Mouse (Mus musculus) midbrain, embryonic 14.5 days (tissue): ENCODE data around the gene Gh. TPM values are rescaled to one million over a fixed set of nuclear protein-coding genes. Genes with fewer than 3 reads are reported as not detected.
A peak's percentile ranks its signal among the peaks of the same experiment; 100 is the strongest.

ENCODE experiments used
- ATAC-seq: fragments of 200-750 bp; cut with Nextera tagmentation; 2 replicates; pipeline ENCODE4 v1.8.0; 2017; ENCODE audit warnings: moderate number of reproducible peaks, moderate library complexity; ENCODE audit not compliant: low FRiP score, low TSS enrichment
- DNase-seq: peaks from one replicate; pipeline ENCODE4 v3.0.0-alpha.2; 2015
- H3K27ac ChIP-seq: fragments of 300-500 bp; sonication (generic); replicated peaks from 2 replicates; pipeline ENCODE4 v1.5.1; 2014; ENCODE audit warnings: mild to moderate bottlenecking, low read depth, low read length, moderate library complexity
- H3K27me3 ChIP-seq: fragments of 300-500 bp; sonication (generic); 2 replicates; pipeline ENCODE4 v1.6.1; 2014; ENCODE audit warnings: low read length, control low read depth, mixed read lengths; ENCODE audit not compliant: control insufficient read depth, insufficient read depth
- H3K36me3 ChIP-seq: fragments of 300-500 bp; sonication (generic); 2 replicates; pipeline ENCODE4 v1.6.1; 2014; ENCODE audit warnings: low read length, control low read depth; ENCODE audit not compliant: control insufficient read depth, insufficient read depth
- H3K4me1 ChIP-seq: fragments of 300-500 bp; sonication (generic); 2 replicates; pipeline ENCODE4 v1.6.1; 2014; ENCODE audit warnings: mild to moderate bottlenecking, antibody characterized with exemption, low read length, control low read depth; ENCODE audit not compliant: control insufficient read depth, insufficient read depth
- H3K4me2 ChIP-seq: fragments of 300-500 bp; sonication (generic); 2 replicates; pipeline ENCODE4 v1.6.1; 2014; ENCODE audit warnings: mild to moderate bottlenecking, low read length, moderate library complexity
- H3K4me3 ChIP-seq: fragments of 300-500 bp; sonication (generic); replicated peaks from 2 replicates; pipeline ENCODE4 v1.5.1; 2014; ENCODE audit warnings: low read depth, low read length
- H3K9ac ChIP-seq: fragments of 300-500 bp; sonication (generic); replicated peaks from 2 replicates; pipeline ENCODE4 v1.6.1; 2014; ENCODE audit warnings: mild to moderate bottlenecking, low read length, moderate library complexity
- H3K9me3 ChIP-seq: fragments of 300-500 bp; sonication (generic); 2 replicates; pipeline ENCODE4 v1.6.1; 2016; ENCODE audit warnings: low read length, control low read depth, mixed read lengths; ENCODE audit not compliant: control insufficient read depth
- WGBS: fragments of 180-500 bp; shearing (Covaris S2); extraction: QIAGEN DNeasy Blood & Tissue Kit; methylation state at CpG from one replicate; pipeline ENCODE4 v1.1.7; 2014; 5-methylcytosine and 5-hydroxymethylcytosine counted together
- polyA plus RNA-seq: library from polyadenylated mRNA; unstranded; fragments of >200 nt; fragmentation: Nextera tagmentation; extraction: Ambion mirVana; gene quantifications from 2 replicates; pipeline ENCODE4 v1.2.1, GENCODE M21; 2014

The Gh gene
- polyA plus RNA-seq, 1 experiment from 2014 or later, result not detected

GRCm38 (mm10) chr11:106263963-106264362, 37.7 kb downstream of the Gh start:
- 91% methylated on average over 9 of the region's 9 CpGs for WGBS
- H3K4me3 ChIP-seq, result no peak overlapping the region
- H3K9ac ChIP-seq, result no peak overlapping the region
- DNase-seq (no peak), ATAC-seq (no peak)
- no peaks in the 10 kb centered on the region for H3K9me3 ChIP-seq
- H3K4me2 ChIP-seq, result no peak overlapping the region
- peaks cover 5% of the 10 kb centered on the region; the same call in 1 of the 2 replicates for H3K4me1 ChIP-seq
- H3K27ac ChIP-seq, result no peak overlapping the region
- H3K27me3 ChIP-seq, result no peaks in the 10 kb centered on the region
- H3K36me3 ChIP-seq, result peaks cover 76% of the 10 kb centered on the region

DNA sequence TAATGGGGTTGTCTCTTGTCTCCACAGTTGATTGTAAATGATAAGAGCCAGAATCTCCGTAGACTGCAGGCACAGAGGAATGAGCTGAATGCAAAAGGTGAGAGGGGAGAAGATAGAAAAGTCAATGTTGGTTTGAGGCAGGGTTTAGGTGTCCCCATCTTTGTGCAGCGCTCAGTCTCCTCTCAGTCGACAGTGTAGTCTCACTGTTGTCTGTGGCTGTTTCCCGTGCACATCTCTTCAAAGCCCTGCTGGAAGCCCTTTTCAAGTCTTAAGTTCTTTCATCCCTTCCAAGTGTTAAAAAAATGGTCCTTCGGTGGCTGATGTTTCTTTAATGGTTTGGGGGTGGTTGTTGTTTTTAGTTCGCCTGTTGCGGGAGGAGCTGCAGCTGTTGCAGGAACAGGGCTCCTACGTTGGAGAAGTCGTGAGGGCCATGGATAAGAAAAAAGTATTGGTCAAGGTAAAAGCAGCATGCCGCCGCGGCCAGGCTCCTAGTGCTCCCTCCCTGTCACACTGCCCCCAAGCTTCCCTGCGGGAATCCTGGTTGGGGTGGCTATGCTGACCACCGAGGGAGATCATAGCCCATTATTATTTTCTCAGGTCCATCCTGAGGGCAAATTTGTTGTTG, 40.7 kb downstream of the Gh start:
- Histone ChIP-seq H3K27me3 (no peaks in the 10 kb centered on the region), H3K36me3 (peaks cover 73% of the 10 kb centered on the region), H3K4me3 (no peak overlapping the region), H3K4me2 (no peak overlapping the region), H3K9ac (no peak overlapping the region), H3K4me1 (peaks cover 12% of the 10 kb centered on the region), H3K9me3 (no peaks in the 10 kb centered on the region), H3K27ac (no peak overlapping the region)
- DNase-seq, result no peak
- 90% methylated on average over 14 of the region's 14 CpGs for WGBS
- ATAC-seq, result no peak

DNA sequence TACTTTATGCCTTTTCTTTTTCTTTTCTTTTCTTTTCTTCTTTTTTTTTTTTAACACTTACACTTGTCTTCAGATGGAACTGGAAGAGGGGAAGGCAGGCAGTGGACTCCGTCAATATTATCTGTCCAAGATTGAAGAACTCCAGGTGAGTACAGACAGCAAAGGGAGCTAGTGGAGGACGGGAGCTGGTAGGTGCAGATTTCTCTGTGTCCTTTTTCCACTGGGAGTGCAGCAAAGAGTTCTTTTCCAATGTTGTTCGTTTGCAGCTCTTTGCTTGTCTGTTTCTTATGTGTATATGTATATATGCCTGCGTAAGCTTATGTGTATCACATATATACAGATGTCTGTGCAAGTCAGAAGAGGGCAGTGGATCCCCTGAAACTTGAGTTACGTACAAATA, 44.9 kb downstream of the Gh start:
- DNase-seq (no peak), ATAC-seq (no peak)
- H3K9ac ChIP-seq, result peak overlapping the region; percentile 74
- no peaks in the 10 kb centered on the region for H3K9me3 ChIP-seq
- peaks cover 54% of the 10 kb centered on the region for H3K36me3 ChIP-seq
- H3K4me1 ChIP-seq, result peaks cover 21% of the 10 kb centered on the region
- peak overlapping the region; percentile 97 for H3K4me2 ChIP-seq
- H3K27ac ChIP-seq, result no peak overlapping the region
- H3K27me3 ChIP-seq, result no peaks in the 10 kb centered on the region
- peak overlapping the region; percentile 84 for H3K4me3 ChIP-seq
- 72% methylated on average over 5 of the region's 5 CpGs for WGBS

DNA sequence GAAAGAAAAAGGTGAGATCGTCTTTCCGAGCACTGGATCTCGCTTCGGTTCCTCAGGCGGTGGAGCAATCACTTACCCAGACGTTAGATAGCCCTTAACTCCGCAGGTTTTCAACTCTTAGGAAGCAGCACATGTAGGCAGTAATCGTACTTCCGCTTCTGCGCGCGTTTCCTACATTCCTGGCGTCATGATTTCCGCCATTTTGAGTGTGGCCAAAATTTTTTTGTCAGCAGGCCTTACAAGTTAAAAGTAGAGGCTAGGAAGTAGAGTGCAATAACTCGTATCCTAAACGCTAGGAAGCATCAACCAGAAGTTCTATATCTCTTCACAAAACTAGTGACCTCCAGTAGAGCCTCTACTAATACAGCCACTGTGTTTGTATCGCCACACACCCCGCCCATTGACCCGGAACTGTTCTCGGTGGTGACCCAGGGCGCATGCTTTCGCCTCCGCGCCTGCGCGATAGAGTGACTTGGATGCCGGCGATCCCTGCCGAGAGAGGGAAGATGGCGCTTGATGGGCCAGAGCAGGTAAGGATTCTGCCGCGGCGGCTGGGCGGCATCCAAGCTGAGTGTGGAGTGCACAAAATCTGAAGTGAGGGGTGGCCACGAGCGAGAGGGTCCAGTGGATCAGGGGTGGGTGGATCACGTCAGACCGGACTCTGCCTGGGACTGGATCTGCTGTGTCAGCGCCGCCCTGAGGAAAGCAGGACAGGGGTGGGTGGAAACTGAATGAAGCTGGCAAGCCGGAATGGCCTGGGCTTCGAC, 45.8 kb downstream of the Gh start, which contains the start of the genes Ftsj3 and Psmc5:
Gene Ftsj3 (minus strand): TSS at position 395 of the 767 bp plus-strand sequence.
Gene Psmc5 (plus strand): TSS at position 470 of the 767 bp plus-strand sequence.
- peak within 1 kb of the TSS; percentile 97 for H3K4me2 ChIP-seq
- peak within 1 kb of the TSS; percentile 75 for H3K27ac ChIP-seq
- H3K4me3 ChIP-seq, result peak within 1 kb of the TSS; percentile 84
- peaks cover 21% of the 10 kb centered on the region for H3K4me1 ChIP-seq
- H3K36me3 ChIP-seq, result peaks cover 54% of the 10 kb centered on the region
- no peaks in the 10 kb centered on the region for H3K9me3 ChIP-seq
- ATAC-seq (peak; percentile 96), DNase-seq (peak; percentile 99)
- peak within 1 kb of the TSS; percentile 74 for H3K9ac ChIP-seq
- H3K27me3 ChIP-seq, result no peaks in the 10 kb centered on the region
- WGBS, result under 1% methylated on average over 42 of the region's 42 CpGs

DNA sequence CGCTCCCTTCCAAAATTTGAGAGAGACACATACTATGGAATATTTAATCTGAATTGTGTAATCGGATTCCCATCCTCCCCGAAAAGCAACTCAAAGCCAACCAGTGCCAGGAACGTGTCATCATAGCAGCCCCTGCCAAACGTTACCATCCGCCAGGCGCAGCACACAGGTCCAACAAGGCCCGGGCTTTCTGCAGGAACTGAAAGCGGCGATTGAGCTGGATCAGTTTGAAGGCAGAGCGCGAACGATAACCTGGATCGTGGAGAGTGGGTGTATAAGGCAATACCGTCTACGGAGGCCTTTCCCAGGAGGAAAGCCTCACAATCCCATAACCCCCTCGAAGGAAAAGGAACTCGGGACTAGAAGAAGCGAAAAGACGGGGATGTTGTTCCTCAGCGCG, 46.5 kb downstream of the Gh start:
- Histone ChIP-seq H3K9me3 (no peaks in the 10 kb centered on the region), H3K4me1 (peaks cover 21% of the 10 kb centered on the region), H3K4me2 (peak overlapping the region; percentile 97), H3K27ac (no peak overlapping the region), H3K9ac (peak overlapping the region; percentile 74; the same call in 1 of the 2 replicates), H3K27me3 (no peaks in the 10 kb centered on the region), H3K4me3 (peak overlapping the region; percentile 84), H3K36me3 (peaks cover 56% of the 10 kb centered on the region)
- ATAC-seq, result no peak
- no peak for DNase-seq
- 4% methylated on average over 22 of the region's 22 CpGs for WGBS

DNA sequence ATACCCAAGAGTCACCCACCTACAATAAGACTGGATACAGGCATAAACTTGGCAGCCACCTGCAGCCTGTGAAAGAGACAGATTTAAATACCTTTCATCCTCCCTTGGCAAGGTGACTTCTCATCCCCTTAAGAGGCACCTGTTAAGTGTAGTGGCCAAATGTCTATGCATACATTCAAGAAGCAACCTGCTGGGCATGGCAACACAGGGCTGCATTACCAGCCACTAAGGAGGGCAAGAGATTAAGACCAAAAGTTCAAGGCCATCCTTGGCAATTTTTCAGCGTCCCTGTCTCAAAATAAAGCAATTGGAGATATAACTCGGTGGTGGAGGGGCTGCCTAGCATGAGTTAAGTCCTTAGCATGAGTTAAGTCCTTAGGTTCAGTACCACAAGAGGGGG, 46.9 kb downstream of the Gh start:
- no peak for DNase-seq
- H3K27me3 ChIP-seq, result no peaks in the 10 kb centered on the region
- H3K4me3 ChIP-seq, result peak overlapping the region; percentile 84
- H3K4me1 ChIP-seq, result peaks cover 21% of the 10 kb centered on the region
- ATAC-seq, result no peak
- no peaks in the 10 kb centered on the region for H3K9me3 ChIP-seq
- WGBS, result 24% methylated on average over 2 of the region's 2 CpGs
- H3K9ac ChIP-seq, result peak overlapping the region; percentile 74; the same call in 1 of the 2 replicates
- H3K4me2 ChIP-seq, result peak overlapping the region; percentile 97
- H3K36me3 ChIP-seq, result peaks cover 61% of the 10 kb centered on the region
- H3K27ac ChIP-seq, result no peak overlapping the region

Other genes starting within 250 kb of the Gh start
- 5.6 and 6.1 TPM in 2 replicates for gene Taco1, start 235.8 kb downstream of the Gh start, polyA plus RNA-seq
- 12.4 and 15.2 TPM in 2 replicates for gene Map3k3, start 217.3 kb downstream of the Gh start, polyA plus RNA-seq
- not detected in 2 replicates for gene Gm10840, start 141.0 kb downstream of the Gh start, polyA plus RNA-seq
- 161 and 171 TPM in 2 replicates for gene Limd2, start 141.0 kb downstream of the Gh start, polyA plus RNA-seq
- 30.0 and 30.5 TPM in 2 replicates for gene Strada, start 99.7 kb downstream of the Gh start, polyA plus RNA-seq
- 48.7 and 87.5 TPM in 2 replicates for gene Ccdc47, start 85.5 kb downstream of the Gh start, polyA plus RNA-seq
- 56.3 and 88.3 TPM in 2 replicates for gene Ddx42, start 84.9 kb downstream of the Gh start, polyA plus RNA-seq
- gene Ftsj3, start 45.8 kb downstream of the Gh start, polyA plus RNA-seq, result 22.0 and 30.2 TPM in 2 replicates
- gene Psmc5, start 45.7 kb downstream of the Gh start, polyA plus RNA-seq, result 265 and 286 TPM in 2 replicates
- gene Smarcd2, start 28.9 kb downstream of the Gh start, polyA plus RNA-seq, result 10.0 and 14.0 TPM in 2 replicates
- gene Tcam1, start 25.2 kb downstream of the Gh start, polyA plus RNA-seq, result 0.09 and 0.12 TPM in 2 replicates
- gene Cd79b, start 12.9 kb upstream of the Gh start, polyA plus RNA-seq, result 0.43 and 0.59 TPM in 2 replicates
- gene Scn4a, start 51.4 kb upstream of the Gh start, polyA plus RNA-seq, result not detected in 2 replicates
- not detected in 2 replicates for gene Prr29, start 63.6 kb upstream of the Gh start, polyA plus RNA-seq
- 8.1 and 12.4 TPM in 2 replicates for gene Icam2, start 86.2 kb upstream of the Gh start, polyA plus RNA-seq
- gene Ern1, start 186.0 kb upstream of the Gh start, polyA plus RNA-seq, result 5.5 and 6.6 TPM in 2 replicates